Mouse (Mus musculus) yolk sac, embryonic 10.5 days (tissue): ENCODE data around the gene 2810004N23Rik.
A peak's percentile ranks its signal among the peaks of the same experiment; 100 is the strongest.

Experiments
- DNase-seq: peaks from one replicate; pipeline ENCODE4 v3.0.0-alpha.2; 2017; ENCODE audit warnings: low spot score

2810004N23Rik gene

DNA sequence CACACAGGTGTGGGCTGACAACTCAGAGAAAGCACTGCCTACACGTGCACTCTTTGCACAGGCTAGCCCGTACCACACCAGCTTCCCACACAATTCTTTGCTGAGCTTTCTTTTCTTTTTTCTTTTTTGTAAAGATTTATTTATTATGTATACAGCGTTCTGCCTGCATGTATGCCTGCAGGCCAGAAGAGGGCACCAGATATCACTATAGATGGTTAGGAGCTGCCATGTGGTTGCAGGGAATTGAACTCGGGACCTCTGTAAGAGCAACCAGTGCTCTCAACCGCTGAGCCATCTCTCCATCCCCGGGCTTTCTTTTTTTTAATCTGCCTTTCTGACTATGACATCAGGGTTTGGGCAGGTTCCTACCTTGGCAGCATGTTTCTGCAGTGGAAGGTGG is 39.4 kb downstream of the 2810004N23Rik start:
- no peak for DNase-seq

- DNase-seq, result peak; percentile 42
Measured at GRCm38 (mm10) chr8:124820125-124820524, 42.8 kb downstream of the 2810004N23Rik start.

- DNase-seq, result no peak
Measured at GRCm38 (mm10) chr8:124819612-124820115, 43.3 kb downstream of the 2810004N23Rik start.

DNA sequence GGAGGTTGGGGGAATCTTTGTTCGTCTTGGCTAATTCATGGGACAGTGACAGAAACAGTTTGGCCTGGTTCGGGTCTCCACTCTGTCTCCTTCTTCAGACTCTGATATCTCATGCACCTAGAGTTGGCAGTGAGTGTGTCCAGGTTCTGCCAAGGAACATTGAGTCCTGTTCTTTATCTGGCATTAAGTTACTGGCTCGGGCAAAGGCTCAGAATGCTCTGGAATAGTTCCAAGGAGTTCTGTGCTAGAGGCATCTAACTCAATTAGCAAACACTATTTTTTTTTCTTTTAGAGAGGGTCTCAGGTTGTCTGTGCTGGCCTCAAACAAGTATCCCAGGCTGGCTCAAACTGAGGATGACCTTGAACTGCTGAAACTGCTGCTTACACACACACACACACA is 45.6 kb downstream of the 2810004N23Rik start:
- DNase-seq, result no peak

- no peak for DNase-seq
Measured at GRCm38 (mm10) chr8:124816866-124817265, 46.1 kb downstream of the 2810004N23Rik start.

GRCm38 (mm10) chr8:124815870-124816269 is 47.0 kb downstream of the 2810004N23Rik start:
- DNase-seq, result no peak

- no peak for DNase-seq
Measured at GRCm38 (mm10) chr8:124813326-124813725, 49.6 kb downstream of the 2810004N23Rik start.

DNA sequence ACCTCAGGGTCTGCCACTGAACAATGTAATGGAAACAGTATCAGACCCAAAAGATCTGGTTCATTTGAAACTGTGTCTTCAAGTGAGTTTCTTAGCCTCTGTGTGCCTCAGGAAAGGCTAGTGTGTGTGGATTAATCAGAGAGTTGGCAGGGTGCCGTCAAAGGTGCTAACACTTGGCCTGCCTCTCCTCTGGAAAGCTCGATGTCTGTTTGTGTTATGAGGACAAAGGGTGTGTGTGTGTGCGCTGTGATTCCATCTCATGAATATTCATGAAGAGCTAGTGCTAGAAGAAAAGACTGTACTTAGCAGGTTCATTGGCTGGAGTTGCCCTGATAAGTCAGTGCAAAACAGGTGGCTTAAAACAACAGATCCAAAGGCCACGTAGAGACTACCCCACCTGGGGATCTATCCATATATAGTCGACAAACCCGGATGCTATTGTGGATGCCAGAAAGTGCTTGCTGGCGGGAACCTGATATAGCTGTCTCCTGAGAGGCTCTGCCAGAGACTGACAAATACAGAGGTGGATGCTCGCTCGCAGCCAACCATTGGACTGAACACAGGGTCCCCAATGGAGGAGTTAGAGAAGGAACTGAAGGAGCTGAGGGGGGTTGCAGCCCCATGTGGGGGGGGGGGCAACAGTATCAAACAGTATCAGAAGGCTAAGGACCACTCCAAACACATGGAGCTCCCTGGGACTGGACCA is 52.1 kb downstream of the 2810004N23Rik start:
- no peak for DNase-seq

DNA sequence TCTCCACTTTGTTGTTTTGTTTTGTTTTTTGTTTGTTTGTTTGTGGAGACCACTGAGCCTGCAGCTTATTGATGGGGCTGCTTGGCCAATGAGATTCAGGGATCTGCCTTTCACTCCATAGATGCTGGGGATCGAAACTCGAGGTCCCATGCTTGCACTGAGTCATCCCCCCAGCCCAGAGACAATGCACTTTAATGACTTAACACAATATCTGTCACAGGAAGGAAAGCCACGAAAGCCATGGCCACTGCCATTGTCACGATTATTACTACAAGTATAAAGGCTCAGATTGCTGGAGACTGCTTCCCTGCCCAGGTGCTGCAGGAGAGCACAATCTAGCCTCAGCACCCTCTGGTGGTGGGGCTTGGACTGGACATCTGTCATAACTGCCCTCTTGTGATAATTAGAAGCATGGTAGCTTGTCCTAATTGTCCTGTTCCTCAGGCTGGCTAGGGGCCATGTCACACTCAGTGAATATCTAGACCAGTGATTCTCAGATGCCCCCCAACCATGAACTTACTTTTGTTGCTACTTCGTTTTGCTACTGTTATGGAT is 52.8 kb downstream of the 2810004N23Rik start:
- DNase-seq, result no peak

- DNase-seq, result no peak
Measured at GRCm38 (mm10) chr8:124809419-124809818, 53.5 kb downstream of the 2810004N23Rik start.

DNA sequence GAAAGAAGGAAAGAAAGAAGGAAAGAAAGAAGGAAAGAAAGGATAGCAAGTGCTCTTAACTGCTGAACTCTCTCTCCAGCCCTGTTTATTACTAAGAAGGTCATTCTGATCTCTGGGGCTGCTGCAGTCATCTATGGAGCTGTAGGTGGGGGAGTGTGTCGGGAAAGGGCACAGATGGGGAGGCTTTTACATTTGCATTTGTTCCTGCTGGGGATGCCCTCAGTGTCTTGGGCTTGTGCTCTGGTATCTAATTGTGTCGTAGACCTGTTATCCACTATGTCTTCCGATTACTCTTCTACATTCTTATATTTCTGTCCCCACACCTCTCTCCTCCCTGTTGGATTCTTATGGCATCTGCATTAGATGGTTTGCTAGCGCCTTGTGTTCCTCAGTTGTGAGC is 56.9 kb downstream of the 2810004N23Rik start:
- DNase-seq, result no peak

DNA sequence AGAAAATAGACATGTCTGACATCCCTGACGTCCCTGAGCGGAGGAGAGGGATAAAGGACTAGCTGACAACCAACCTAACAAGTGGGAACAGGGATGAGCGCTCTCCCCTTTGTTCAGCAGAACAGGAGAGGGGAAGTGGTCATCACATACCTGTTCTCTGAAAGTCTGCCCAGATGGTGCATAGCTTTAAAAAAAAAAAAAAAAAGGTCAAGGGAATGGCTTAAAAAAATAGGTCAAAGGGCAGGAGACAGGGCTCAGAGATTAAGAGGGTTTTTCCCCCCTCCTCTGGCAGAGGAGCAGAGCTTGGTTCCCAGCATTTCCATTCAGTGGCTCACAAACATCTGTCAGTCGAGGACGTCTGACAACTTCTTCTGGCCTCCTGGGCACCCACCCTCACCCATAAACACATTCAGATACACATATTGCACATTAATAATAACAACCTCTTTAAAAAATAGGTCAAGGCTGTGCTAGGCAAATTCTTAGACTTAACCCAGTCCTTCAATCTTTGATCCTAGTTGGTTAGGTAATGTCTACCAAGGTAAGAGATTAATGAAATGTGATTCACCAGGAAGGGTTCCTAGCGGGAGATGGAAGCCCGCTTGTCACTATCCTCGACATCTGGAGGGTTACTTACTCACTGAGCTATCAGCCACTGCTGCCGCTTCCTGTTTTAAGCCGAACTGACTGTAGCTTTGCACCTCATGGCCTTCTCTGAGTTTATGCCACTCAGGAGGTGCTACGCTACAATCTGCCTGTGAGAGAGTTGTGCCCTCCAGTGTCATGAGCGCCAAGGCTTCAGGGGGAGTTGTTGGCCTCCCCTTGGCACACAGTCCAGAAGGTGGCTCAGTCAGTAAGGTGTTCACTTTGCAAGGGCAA is 58.9 kb downstream of the 2810004N23Rik start:
- DNase-seq, result no peak

DNA sequence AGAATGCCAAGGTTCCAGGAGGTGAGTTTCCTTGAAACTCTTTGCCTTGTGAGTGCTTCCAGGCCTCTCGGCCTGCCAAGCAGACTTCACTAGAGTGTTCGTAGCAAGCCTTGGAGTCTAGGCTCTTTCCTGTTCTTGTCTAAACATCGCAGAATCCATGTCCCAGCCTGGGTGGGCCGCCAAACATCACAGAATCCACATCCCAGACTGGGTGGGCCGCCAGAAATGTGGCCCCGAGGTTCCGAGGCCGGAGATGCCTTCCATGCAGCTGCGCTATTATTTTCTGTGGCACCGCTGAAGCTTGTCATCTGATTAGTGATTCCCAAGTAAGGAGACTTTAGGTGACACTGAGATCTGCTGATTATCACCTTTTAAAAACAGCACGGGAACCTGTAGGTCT is 62.4 kb downstream of the 2810004N23Rik start:
- no peak for DNase-seq

DNA sequence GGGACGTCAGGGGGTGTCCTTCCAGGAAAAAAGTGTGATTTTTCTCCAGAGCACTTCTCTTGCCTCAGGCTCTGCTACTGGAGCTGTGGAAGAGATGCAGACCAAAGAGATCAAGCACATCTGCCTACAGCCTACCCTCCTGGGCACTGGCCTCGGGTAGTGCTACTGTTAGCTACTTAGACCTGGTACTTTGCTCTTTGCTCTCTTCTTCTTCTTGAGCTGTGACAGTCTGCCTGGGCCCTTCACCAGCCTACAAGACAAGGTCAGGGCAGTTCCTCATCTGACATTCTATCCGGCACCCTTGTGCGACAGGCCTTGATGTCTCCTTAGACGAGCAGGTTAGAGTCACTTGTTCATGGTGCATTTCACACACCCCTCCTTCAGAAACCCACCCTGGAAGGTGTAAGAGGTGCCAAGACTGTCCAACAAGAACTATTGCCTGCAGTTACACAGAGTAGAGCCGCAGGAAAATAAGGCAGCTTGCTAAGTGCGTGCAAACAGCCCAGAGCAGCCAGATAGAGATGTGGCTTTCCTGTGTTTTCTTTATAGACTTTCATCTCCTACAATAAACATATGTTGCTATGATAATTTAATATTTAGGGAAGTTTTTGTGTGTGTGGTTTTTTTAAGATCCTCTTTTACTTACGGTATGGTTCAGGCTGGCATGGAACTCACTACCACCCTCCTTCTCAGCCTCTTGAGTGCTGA is 67.0 kb downstream of the 2810004N23Rik start:
- no peak for DNase-seq

GRCm38 (mm10) chr8:124794486-124794780 is 68.5 kb downstream of the 2810004N23Rik start:
- peak; percentile 29 for DNase-seq

DNA sequence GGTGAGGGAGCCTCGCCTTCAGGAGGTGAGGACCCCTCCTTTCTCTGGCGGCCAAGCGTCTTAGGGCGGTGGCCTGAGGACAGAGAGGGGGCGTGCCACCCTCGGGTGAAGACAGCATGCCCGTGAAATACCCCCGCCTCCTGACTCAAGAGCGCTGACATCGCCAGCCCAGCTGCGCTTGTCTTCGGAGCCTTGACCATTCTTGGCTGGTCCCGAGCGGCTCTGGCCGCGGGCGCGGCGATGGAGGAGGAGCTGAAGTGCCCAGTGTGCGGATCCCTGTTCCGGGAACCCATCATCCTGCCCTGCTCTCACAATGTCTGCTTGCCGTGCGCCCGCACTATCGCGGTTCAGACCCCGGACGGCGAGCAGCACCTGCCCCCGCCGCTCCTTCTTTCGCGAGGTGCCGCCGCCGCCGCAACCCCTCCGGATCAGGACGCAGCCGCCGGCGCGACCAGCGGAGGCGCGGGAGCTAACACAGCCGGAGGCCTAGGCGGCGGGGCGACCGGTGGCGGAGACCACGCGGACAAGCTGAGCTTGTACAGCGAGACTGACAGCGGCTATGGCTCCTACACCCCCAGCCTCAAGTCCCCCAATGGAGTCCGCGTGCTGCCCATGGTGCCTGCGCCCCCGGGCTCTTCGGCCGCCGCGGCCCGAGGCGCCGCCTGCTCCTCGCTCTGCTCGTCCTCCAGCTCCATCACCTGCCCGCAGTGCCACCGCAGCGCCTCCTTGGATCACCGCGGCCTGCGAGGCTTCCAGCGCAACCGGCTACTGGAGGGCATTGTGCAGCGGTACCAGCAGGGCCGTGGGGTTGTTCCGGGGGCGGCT is 69.0 kb downstream of the 2810004N23Rik start:
- peak; percentile 8 for DNase-seq

- peak; percentile 84 for DNase-seq
Measured at GRCm38 (mm10) chr8:124793172-124793651, 69.7 kb downstream of the 2810004N23Rik start.

- DNase-seq, result peak; percentile 75
Measured at GRCm38 (mm10) chr8:124792708-124793107, 70.2 kb downstream of the 2810004N23Rik start, which contains the start of gene Trim67. Gene Trim67, plus strand, starts transcription at chr8:124793092.

DNA sequence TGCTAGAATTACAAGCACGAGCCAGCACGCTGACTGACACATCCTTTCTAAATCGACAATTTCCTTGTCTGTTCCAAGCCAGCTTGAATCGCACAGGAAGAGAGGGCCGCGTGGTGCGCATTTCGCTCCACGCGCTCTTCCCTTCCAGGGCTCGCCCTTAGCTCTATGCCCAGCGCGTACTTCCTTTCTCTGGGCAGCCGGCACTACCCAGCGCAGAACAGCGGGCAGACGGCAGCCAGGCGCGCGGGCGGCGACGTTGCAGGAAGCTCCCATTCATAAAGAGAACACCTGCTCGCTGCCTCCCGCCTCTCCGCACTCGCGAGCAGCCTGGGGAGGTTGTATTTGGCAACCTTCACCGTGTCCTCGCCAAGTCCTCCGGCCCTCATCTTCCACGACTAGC is 70.7 kb downstream of the 2810004N23Rik start:
- DNase-seq, result no peak

DNA sequence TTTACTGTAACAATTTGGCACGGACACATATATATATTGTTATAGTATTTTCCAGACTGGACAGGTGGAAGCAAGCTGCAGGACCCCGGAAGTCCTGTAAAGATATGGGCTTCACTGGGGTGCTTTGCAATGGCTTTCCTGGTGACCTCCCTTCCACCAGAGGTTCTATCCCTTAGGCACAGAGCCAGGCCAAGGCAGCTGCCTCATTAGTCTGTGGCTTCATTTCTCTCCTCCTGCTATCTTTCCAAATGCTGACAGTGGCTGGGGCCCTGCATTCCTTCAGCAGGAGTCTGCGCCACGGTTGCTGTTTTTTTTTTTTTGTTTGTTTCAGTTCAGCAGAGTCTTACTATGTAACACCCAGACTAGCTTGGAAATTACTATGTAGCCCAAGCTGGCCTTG is 71.2 kb downstream of the 2810004N23Rik start:
- DNase-seq, result no peak

DNA sequence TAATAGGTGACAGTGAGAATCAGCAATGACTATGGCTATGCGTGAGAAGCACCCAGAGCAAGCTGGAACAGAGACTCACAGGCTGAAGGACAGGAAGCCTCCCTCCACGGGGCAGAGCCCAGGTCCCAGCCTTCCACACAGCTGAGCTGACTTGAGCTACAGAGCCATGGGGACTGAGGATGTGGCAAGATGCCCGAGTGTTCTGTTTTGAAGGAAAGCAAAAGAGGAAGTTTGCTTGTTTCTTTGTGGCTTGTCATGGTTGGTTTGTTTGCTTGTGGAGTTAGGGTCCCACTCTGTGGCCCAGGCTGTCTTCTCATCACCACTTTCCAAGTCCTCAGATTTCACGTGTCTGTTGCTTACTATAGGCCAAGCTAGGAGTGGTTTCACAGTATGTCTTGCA is 72.2 kb downstream of the 2810004N23Rik start:
- DNase-seq, result no peak
